Mouse (Mus musculus) bone marrow macrophage, adult 2 months (primary cell): ENCODE measurements around the gene Cdc20b. TPM values are rescaled to one million over a fixed set of nuclear protein-coding genes. Genes with fewer than 3 reads are reported as not detected.
"Not testable (repeated sequence)": the region's sequence is repeated elsewhere in the genome, so short reads cannot be mapped to it uniquely, and the experiment has no call there.

Experiments used
- H3K27ac ChIP-seq: 2 replicates; pipeline ENCODE4 v1.5.1; 2012; ENCODE audit warnings: low read depth, low read length; ENCODE audit not compliant: insufficient read depth
- H3K4me1 ChIP-seq: 2 replicates; pipeline ENCODE4 v1.6.1; 2012; ENCODE audit warnings: low read length; ENCODE audit not compliant: control insufficient read depth, insufficient read depth
- H3K4me3 ChIP-seq: 2 replicates; pipeline ENCODE4 v1.5.1; 2012; ENCODE audit warnings: mild to moderate bottlenecking, low read length, moderate library complexity; ENCODE audit not compliant: insufficient read depth
- CTCF ChIP-seq: IDR thresholded peaks from 2 replicates; pipeline ENCODE4 v1.5.1; 2012; ENCODE audit warnings: low read depth, mild to moderate bottlenecking, low read length, moderate library complexity
- POLR2A ChIP-seq: IDR thresholded peaks from 2 replicates; pipeline ENCODE4 v1.6.1; 2012; ENCODE audit warnings: mild to moderate bottlenecking, low read depth, low read length, borderline replicate concordance
- polyA plus RNA-seq: library from polyadenylated mRNA; stranded (reverse); fragments of >200 nt; gene quantifications from 2 replicates; pipeline ENCODE4 v1.2.4, GENCODE M21; 2012; ENCODE audit not compliant: missing spikeins, insufficient read depth, insufficient read length

The Cdc20b gene
- polyA plus RNA-seq, 1 experiment = not detected

DNA sequence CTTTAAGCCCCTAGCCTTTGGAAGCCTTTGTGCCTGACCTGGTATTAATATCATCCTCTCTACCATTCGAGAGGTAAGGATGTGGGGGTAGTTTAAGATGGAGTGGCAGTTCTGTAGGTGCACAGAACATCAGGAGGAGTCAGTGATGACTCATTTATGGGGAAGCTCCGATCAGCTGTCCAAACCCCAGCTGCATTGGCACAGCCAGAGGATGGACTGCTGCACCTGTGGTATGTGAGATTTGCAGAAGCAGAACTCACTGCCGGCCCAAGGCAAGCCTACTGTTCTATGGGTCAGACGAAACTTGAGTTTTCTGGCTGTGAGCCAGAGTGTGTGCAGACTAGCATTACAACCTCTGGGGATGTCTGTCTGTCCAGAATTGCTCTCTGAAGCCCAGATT, 38.5 kb upstream of the Cdc20b start:
- H3K4me3 ChIP-seq = no peak overlapping the region
- H3K4me1 ChIP-seq = peaks cover 2% of the 10 kb centered on the region; the same call in 1 of the 2 replicates
- no peak overlapping the region for H3K27ac ChIP-seq
- no peak for TF ChIP-seq CTCF
- no peak for TF ChIP-seq POLR2A

DNA sequence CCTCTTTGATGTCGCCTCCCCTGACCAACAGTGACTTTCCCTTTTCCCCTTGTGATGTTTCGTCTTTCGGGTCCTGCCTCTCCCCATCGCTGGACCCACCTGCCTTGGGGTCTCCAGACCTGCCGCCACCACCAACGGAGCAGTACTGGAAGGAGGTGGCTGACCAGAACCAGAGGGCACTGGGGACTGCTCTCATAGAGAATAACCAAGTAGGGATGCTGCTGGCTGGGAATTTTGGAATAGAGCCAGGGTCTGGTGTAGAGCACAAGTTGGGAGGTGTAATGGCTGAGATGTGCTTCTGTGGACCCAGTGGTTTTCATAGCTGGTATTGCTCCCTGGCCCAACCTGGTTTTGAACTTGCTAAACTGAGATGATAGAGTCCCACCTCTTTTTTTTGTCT, 37.5 kb upstream of the Cdc20b start:
- no peak for TF ChIP-seq POLR2A
- no peak for TF ChIP-seq CTCF
- H3K4me1 ChIP-seq = peaks cover 2% of the 10 kb centered on the region; the same call in 1 of the 2 replicates
- no peak overlapping the region for H3K4me3 ChIP-seq
- no peak overlapping the region for H3K27ac ChIP-seq

DNA sequence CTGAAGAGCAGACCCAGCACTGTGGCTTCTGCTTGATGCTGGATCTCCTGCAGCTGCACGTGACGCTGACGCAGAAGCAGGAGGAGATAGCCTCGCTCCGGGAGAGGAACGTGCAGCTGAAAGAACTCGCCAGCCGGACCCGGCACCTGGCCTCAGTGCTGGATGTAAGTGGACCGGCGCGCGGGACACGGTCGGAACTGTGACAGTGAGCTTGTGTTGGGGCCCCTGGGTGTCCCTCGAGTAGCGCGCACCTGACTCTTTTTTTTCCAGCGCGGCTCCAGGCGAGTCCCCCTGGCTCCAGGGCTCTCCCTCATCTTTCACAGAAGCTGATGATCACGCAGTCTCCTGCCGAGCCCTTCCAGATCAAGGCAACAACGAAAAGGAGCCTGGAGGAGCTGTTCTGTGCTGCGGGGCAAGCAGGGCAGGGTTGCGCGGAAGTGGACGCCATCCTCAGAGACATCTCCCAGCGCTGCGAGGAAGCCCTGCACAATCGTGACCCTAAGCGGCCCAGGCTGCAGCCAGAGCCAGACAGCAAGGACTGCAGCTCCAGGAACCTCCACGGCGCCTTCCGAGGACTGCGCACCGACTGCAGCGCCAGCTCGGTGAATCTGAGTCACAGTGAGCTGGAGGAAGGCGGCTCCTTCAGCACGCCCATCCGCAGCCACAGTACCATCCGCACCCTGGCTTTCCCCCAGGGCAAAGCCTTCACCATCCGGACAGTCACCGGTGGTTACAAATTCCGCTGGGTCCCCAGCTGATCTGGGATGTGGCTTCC, 36.3 kb upstream of the Cdc20b start:
- H3K4me1 ChIP-seq = peaks cover 2% of the 10 kb centered on the region; the same call in 1 of the 2 replicates
- H3K27ac ChIP-seq = no peak overlapping the region
- no peak for TF ChIP-seq POLR2A
- TF ChIP-seq CTCF = no peak
- H3K4me3 ChIP-seq = peak overlapping the region; percentile 39

DNA sequence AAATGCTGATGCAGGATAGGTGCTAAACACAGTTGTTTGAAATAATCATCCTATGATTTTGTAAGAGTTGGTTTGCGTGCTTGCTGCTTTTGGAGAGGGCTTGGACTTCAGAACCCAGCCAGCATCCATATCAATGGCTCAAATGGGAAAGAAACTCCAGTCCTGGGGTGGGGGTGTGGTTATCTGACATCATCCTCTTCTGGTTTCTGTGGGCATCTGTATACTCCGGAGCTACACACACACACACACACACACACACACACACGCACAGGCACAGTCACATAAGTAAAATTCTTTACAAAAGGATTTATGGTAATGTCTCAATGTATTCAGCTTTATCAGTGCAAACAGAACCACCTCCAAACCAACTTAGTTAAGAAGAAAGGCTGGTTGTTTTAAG, 34.8 kb upstream of the Cdc20b start:
- no peak overlapping the region for H3K27ac ChIP-seq
- TF ChIP-seq CTCF = no peak
- TF ChIP-seq POLR2A = no peak
- no peak overlapping the region for H3K4me3 ChIP-seq

DNA sequence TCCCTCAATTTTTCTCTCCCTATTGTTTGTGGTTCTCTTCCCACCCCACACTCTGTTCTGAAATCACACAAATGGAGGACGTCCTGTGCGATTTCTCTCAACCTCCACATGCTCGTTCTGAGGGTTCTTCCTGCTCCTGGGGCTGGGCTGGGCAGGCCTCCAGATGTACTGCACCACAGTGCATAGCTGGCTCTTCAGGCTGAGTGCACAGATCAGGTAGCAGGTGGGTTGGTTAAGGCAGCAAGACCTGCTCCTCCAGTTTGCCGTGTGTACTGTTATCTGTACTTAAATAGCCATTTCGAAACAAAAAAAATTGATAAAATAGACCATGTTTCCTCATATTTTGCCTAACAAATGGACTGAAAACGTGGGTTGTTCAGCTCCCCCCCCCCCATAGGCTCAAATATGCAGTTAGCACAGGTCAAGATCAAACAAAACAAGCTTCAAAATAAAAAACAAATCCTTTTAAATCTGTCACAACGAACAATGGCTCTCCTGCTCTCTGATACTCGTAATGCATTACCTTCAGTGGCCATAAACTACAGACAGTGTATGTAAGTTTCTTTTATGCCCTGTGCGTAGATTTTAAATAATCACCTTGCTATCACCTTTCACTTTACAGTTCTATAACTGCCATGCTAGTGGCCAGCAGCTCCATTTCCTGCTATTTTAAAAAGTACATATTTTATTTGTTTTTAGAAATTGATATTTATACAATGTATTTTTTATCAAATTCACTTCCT, 34.2 kb upstream of the Cdc20b start:
- no peak for TF ChIP-seq POLR2A
- no peak for TF ChIP-seq CTCF
- H3K4me3 ChIP-seq = no peak overlapping the region
- H3K27ac ChIP-seq = no peak overlapping the region
- no peaks in the 10 kb centered on the region for H3K4me1 ChIP-seq

More for the DNA sequence above, 34.8 kb upstream of the Cdc20b start:
- H3K4me1 ChIP-seq = no peaks in the 10 kb centered on the region

DNA sequence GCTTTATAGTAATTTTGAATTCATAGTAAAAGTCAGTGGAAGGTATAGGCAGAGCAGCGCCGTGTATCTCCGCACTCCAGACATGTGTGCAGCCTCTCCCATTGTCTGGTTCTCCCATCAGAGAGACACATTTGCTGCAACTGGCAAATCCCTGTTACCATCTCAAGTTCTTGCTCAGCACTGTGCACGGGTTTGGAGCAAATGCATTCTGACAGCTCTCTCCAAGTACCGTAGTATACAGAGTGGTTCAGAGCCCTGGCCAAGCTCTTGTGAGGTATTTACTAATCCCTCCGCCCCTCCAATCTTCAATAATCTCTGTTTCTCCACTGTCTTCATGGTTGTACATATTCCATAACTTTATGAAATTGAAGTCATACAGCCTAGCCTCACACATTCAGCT, 22.2 kb upstream of the Cdc20b start:
- Histone ChIP-seq H3K4me1 (peaks cover 4% of the 10 kb centered on the region; the same call in 1 of the 2 replicates), H3K27ac (no peak overlapping the region), H3K4me3 (no peak overlapping the region)
- no peak for TF ChIP-seq CTCF
- no peak for TF ChIP-seq POLR2A

DNA sequence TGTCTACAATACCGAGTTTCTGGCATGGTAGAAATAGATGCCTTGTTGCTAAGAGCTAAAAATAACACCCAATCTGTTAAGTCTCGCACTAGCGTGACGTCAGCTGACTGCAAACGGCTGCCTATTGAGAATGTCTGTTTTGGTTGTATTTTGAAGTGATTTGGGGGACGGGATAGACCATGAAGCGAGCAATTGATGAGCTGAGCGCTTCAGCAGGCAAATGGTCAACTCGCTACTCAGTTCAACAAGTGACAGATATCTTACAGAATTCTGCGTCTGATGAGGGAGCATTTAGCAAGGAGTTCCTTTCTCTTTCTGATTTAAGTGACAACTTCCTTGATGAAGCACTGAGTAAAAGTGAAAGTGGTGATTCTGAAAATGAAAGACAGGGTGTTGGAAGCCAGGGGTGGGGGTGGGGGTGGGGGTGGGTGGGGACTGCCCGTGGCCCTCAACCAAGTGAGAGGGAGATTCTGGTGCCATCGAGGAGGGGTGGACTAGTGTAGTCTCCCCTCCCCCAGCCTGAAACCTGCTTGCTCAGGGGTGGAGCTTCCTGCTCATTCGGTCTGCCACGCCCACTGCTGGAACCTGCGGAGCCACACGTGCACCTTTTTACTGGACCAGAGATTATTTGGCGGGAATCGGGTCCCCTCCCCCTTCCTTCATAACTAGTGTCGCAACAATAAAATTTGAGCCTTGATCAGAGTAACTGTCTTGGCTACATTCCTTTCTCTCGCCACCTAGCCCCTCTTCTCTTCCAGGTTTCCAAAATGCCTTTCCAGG, 21.5 kb upstream of the Cdc20b start:
- not testable (repeated sequence) for H3K4me1 ChIP-seq, H3K27ac ChIP-seq
- peak overlapping the region; percentile 77 for H3K4me3 ChIP-seq

DNA sequence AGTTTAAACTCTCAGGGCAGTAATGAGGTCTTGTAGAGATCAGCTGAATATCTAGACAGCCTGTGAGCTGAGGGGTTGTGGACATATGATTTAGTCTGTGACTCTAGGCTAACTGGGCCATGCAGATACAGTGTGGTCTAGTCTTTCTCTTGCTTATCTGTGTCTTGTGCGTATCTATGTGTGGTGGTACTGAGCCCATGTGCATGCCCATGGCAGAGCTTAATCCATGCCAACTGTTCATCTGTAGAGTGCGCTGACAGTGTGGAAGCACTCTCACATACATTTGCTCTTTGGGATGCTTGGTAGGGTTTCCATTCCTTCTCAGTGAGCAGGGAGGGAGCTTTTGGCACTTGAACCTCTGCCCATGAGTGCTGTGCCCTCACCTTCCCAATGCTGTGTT, 13.4 kb upstream of the Cdc20b start:
- TF ChIP-seq CTCF = no peak
- no peak for TF ChIP-seq POLR2A

DNA sequence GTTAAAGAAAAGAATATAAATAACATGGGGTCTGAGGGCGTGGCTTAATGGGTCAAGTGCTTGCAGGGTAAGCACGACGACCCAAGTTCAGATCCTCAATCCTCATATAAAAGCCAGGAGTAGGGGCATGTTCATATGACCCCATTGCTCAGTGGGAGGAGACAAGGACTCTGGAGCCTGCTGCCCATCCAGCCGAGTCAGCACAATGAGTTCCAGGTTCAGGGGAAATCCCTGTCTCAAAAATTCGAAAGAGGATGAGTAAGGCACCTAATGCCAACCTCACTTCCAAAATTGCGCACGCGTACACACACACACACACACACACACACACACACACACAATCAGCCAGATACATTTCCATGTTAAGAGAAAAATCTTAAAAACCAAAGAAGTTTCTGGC, 12.4 kb upstream of the Cdc20b start:
- TF ChIP-seq POLR2A = no peak
- TF ChIP-seq CTCF = no peak
- no peak overlapping the region for H3K27ac ChIP-seq
- H3K4me3 ChIP-seq = no peak overlapping the region
- 0 out of 2 replicates have a peak, but pooled peaks cover 4% of the 10 kb centered on the region for H3K4me1 ChIP-seq

More for the DNA sequence above, 13.4 kb upstream of the Cdc20b start:
- Histone ChIP-seq H3K27ac (no peak overlapping the region), H3K4me1 (0 out of 2 replicates have a peak, but pooled peaks cover 4% of the 10 kb centered on the region), H3K4me3 (no peak overlapping the region)
